Mouse (Mus musculus) liver, postnatal 0 days (tissue): ENCODE results near the gene Trappc3l.

Experiments
- CTCF ChIP-seq: sonication (generic); IDR thresholded peaks from 2 replicates; pipeline ENCODE4 v1.5.1; 2016; ENCODE audit warnings: antibody characterized with exemption, low read depth
- EP300 ChIP-seq: IDR thresholded peaks from 2 replicates; pipeline ENCODE4 v1.6.1; 2016; ENCODE audit warnings: antibody characterized with exemption, low read depth, mild to moderate bottlenecking

- TF ChIP-seq CTCF = no peak
- no peak for TF ChIP-seq EP300
Measured at GRCm38 (mm10) chr10:34088515-34088914, 51.1 kb downstream of the Trappc3l start.
